Mouse (Mus musculus): ENCODE results near the gene Wdr95. TPM values are rescaled to one million over a fixed set of nuclear protein-coding genes. Genes with fewer than 3 reads are reported as not detected.

The Wdr95 gene
- polyA plus RNA-seq (2014; fragmentation: Nextera tagmentation; extraction: Ambion mirVana): 0.24 and 0.73 TPM in 2 replicates

DNA sequence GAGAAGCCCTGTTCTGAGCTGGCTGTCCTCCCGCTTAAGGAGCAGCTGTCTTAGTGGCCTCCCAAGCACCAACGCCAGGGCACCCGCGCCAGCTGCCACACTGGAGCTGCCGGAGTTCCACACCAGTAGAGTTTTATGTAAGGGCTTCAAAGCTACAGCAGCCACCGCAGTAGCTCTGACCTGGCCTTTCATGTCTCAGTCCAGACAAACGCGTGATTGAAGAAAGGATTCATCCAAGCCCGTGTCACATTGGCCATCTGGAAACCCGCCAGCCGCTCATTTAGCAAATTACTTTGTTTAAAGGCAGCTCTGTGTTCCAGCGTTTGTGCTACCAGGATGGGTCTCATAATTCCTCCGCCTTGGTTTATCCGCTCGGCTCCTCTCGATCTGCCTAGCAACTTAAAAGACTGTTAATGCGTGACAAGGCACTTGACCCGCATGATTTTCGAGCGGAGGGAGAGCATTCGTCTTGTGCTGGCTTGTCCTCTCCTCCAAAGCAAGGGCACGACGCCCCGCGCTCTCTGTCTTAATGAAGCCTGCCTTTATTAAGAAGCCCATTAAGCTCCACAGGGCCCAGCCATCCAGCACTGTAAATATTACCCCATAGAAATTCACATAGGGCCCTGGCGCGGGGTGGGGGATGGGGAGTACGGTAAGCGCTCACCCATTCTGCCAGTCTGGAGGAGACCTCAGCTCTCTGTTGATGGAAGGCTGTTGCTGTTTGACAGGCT is at the start of gene Wdr95:
Gene Wdr95 (plus strand): TSS at position 681 of the 731 bp plus-strand sequence.
- peaks cover 23% of the 10 kb centered on the region for H3K4me1 ChIP-seq (replicated peaks; ENCODE audit: control insufficient read depth, insufficient read depth, low read length)
- peak within 1 kb of the TSS; percentile 45 for H3K9ac ChIP-seq (ENCODE audit: low read length)
- H3K4me2 ChIP-seq (ENCODE audit: low read depth, low read length, severe bottlenecking): peak within 1 kb of the TSS; percentile 22; the same call in 1 of the 2 replicates
- no peak within 1 kb of the TSS for H3K4me3 ChIP-seq (ENCODE audit: low read depth, low read length)
- peak; percentile 71 for ATAC-seq (replicated peaks; ENCODE audit: low FRiP score)
- no peaks in the 10 kb centered on the region for H3K36me3 ChIP-seq (ENCODE audit: control insufficient read depth, insufficient read depth, low read length)
- peak; percentile 85 for DNase-seq (ENCODE audit: low spot score)
- WGBS: 30% methylated on average over 29 of the region's 29 CpGs
- H3K9me3 ChIP-seq (ENCODE audit: control insufficient read depth, low read length): no peaks in the 10 kb centered on the region
- H3K27me3 ChIP-seq (ENCODE audit: control insufficient read depth, insufficient read depth, low read length): no peaks in the 10 kb centered on the region
- H3K27ac ChIP-seq (ENCODE audit: low read depth, low read length): peak within 1 kb of the TSS; percentile 87

DNA sequence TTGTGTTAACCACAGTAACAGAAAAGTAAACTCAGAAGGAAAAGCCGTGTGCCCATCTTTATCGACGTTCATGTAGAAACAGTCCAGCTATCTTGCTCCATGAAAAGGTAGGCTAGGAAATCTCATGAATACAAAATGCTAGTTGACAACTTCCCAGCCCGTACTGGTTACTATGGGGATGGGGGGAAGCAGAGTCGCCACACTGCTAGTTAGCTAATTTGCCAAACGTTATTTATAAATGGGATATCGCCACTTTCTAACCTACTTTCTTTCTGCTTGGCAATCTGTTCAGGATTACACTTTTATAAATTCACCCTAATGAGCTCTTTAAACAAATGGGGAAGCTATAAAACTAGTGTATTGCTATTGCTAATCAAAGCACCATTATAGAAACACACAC is 46.6 kb upstream of the Wdr95 start:
- Histone ChIP-seq H3K36me3 (ENCODE audit: control insufficient read depth, insufficient read depth, low read length) (no peaks in the 10 kb centered on the region), H3K27me3 (ENCODE audit: control insufficient read depth, insufficient read depth, low read length) (no peaks in the 10 kb centered on the region), H3K4me1 (replicated peaks; ENCODE audit: control insufficient read depth, insufficient read depth, low read length) (0 out of 2 replicates have a peak, but pooled peaks cover 2% of the 10 kb centered on the region), H3K4me2 (ENCODE audit: low read depth, low read length, severe bottlenecking) (no peak overlapping the region), H3K4me3 (ENCODE audit: low read depth, low read length) (no peak overlapping the region), H3K9ac (ENCODE audit: low read length) (no peak overlapping the region), H3K27ac (ENCODE audit: low read depth, low read length) (no peak overlapping the region), H3K9me3 (ENCODE audit: control insufficient read depth, low read length) (no peaks in the 10 kb centered on the region)
- 90% methylated on average over 7 of the region's 7 CpGs for WGBS
- no peak for ATAC-seq (replicated peaks; ENCODE audit: low FRiP score)
- DNase-seq (ENCODE audit: low spot score): no peak

DNA sequence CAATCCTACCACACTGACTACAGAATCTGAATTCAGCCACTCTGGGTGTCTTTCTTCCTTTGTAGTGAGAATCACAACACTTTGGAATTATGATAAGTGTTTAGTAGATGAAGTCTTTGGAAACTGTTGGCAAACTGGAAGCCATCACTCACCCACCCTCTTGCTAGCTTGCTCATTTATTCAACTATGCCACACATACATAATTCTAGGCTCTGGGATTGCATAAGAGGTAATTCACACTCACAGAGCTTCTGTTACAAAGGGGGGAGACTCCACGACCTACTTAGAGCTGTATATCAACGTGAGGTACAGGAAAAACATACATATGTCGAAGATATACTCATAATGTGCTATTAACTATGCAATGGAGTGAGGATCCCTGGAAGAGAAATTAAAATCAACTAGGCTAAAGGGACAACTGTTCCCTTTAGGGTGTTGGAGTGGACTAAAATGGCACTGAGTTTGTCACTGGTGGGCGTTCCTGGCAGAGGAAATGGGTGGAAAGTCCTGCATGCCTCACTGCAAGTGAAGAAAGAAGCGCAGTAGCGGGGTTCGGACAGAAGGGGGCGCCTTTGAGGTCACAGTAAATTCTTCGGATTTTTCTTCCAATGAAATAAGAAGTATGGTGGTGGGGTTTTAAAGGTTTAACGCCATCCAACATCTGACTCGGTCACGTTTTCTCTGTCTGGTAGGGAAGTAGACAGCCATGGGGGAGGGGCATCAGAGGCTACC is 45.0 kb upstream of the Wdr95 start:
- DNase-seq (ENCODE audit: low spot score) (no peak), ATAC-seq (replicated peaks; ENCODE audit: low FRiP score) (no peak)
- Histone ChIP-seq H3K27ac (ENCODE audit: low read depth, low read length) (no peak overlapping the region), H3K9me3 (ENCODE audit: control insufficient read depth, low read length) (no peaks in the 10 kb centered on the region), H3K4me3 (ENCODE audit: low read depth, low read length) (no peak overlapping the region), H3K4me2 (ENCODE audit: low read depth, low read length, severe bottlenecking) (no peak overlapping the region), H3K4me1 (replicated peaks; ENCODE audit: control insufficient read depth, insufficient read depth, low read length) (peaks cover 8% of the 10 kb centered on the region), H3K36me3 (ENCODE audit: control insufficient read depth, insufficient read depth, low read length) (no peaks in the 10 kb centered on the region), H3K27me3 (ENCODE audit: control insufficient read depth, insufficient read depth, low read length) (no peaks in the 10 kb centered on the region), H3K9ac (ENCODE audit: low read length) (no peak overlapping the region)
- WGBS: 64% methylated on average over 12 of the region's 12 CpGs

DNA sequence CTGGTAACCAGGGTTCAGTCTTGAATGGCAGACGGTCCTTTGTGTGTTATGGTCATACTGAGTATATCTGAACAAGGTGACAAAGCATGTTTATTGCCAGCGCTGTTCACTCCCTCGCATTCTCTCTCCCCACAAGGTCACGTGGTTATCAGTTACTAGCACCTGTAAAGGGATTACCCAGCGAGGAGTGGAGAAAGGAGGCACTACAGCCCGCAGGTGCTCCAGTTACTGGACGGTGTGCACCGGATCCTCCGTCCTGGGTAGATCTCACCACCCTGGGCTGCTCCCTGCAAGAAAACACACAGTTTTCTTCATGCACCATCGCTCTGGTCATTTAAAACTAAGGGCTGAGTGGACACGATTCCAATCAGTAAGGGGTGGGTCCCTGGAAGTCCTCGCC is 44.2 kb upstream of the Wdr95 start:
- no peak for DNase-seq (ENCODE audit: low spot score)
- H3K36me3 ChIP-seq (ENCODE audit: control insufficient read depth, insufficient read depth, low read length): no peaks in the 10 kb centered on the region
- WGBS: 81% methylated on average over 12 of the region's 12 CpGs
- peaks cover 11% of the 10 kb centered on the region for H3K4me1 ChIP-seq (replicated peaks; ENCODE audit: control insufficient read depth, insufficient read depth, low read length)
- H3K9ac ChIP-seq (ENCODE audit: low read length): no peak overlapping the region
- no peak overlapping the region for H3K4me3 ChIP-seq (ENCODE audit: low read depth, low read length)
- no peak overlapping the region for H3K4me2 ChIP-seq (ENCODE audit: low read depth, low read length, severe bottlenecking)
- ATAC-seq (replicated peaks; ENCODE audit: low FRiP score): no peak
- no peaks in the 10 kb centered on the region for H3K9me3 ChIP-seq (ENCODE audit: control insufficient read depth, low read length)
- H3K27ac ChIP-seq (ENCODE audit: low read depth, low read length): no peak overlapping the region
- no peaks in the 10 kb centered on the region for H3K27me3 ChIP-seq (ENCODE audit: control insufficient read depth, insufficient read depth, low read length)

DNA sequence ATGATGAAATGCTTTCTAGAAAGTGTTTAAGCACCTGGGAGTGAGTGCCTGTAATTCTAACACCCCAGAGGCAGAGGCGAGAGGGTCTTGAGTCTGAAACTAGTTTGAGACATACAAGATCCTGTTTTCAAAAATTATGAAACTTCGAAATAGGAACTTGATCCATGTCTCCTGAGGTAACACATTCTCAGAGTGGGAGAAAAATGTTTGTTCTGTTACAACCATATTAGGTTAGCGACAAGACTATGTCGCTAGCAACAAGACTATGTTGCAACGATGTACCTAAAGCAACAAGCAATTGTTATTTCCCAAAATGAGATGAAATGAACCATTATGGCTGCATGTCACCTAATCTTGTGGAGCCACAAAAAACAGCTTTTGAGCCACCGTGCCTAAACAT is 43.0 kb upstream of the Wdr95 start:
- Histone ChIP-seq H3K27ac (ENCODE audit: low read depth, low read length) (no peak overlapping the region), H3K4me2 (ENCODE audit: low read depth, low read length, severe bottlenecking) (no peak overlapping the region), H3K9ac (ENCODE audit: low read length) (no peak overlapping the region), H3K36me3 (ENCODE audit: control insufficient read depth, insufficient read depth, low read length) (no peaks in the 10 kb centered on the region), H3K27me3 (ENCODE audit: control insufficient read depth, insufficient read depth, low read length) (no peaks in the 10 kb centered on the region), H3K4me3 (ENCODE audit: low read depth, low read length) (no peak overlapping the region), H3K4me1 (replicated peaks; ENCODE audit: control insufficient read depth, insufficient read depth, low read length) (peaks cover 12% of the 10 kb centered on the region), H3K9me3 (ENCODE audit: control insufficient read depth, low read length) (no peaks in the 10 kb centered on the region)
- ATAC-seq (replicated peaks; ENCODE audit: low FRiP score) (no peak), DNase-seq (ENCODE audit: low spot score) (no peak)
- 89% methylated on average over 6 of the region's 6 CpGs for WGBS

DNA sequence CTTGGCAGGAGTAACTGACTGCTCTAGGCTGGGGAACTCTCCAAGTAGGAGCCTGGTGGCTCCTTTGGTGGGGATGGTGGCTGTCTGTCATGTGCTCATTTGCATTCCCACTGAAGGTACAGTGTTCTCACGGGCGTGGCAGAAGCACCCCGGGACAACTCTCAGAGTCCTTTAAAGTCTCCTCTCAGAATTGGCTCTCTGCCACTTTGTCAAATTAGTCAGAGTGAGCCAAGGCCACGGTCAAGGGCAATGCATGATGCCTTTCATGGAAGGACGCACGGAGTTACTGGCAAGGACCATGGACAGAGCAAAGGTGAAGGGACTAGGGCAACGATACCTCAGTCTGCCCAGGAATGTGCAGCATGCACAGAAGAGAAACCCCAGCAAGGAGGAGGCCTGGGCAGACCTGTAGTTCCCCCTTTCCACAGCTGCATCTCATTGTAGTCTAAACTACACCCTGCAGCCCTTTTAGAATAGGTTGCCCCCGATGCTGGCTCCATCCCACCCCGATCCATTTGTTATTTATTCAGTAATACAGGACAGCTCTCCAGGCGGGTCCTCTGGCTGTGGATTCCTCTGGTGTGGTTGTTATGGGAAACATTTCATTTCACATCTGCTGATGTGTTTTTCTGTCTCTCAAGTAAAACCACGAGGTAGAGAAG is 40.0 kb upstream of the Wdr95 start:
- Histone ChIP-seq H3K27me3 (ENCODE audit: control insufficient read depth, insufficient read depth, low read length) (no peaks in the 10 kb centered on the region), H3K36me3 (ENCODE audit: control insufficient read depth, insufficient read depth, low read length) (no peaks in the 10 kb centered on the region), H3K4me1 (replicated peaks; ENCODE audit: control insufficient read depth, insufficient read depth, low read length) (peaks cover 12% of the 10 kb centered on the region), H3K27ac (ENCODE audit: low read depth, low read length) (peak overlapping the region; percentile 84), H3K4me3 (ENCODE audit: low read depth, low read length) (no peak overlapping the region), H3K4me2 (ENCODE audit: low read depth, low read length, severe bottlenecking) (0 out of 2 replicates have a peak overlapping the region, but pooled peaks have one; percentile 19), H3K9me3 (ENCODE audit: control insufficient read depth, low read length) (no peaks in the 10 kb centered on the region), H3K9ac (ENCODE audit: low read length) (no peak overlapping the region)
- WGBS: 30% methylated on average over 11 of the region's 11 CpGs
- DNase-seq (ENCODE audit: low spot score) (peak; percentile 56), ATAC-seq (replicated peaks; ENCODE audit: low FRiP score) (peak; percentile 67)

DNA sequence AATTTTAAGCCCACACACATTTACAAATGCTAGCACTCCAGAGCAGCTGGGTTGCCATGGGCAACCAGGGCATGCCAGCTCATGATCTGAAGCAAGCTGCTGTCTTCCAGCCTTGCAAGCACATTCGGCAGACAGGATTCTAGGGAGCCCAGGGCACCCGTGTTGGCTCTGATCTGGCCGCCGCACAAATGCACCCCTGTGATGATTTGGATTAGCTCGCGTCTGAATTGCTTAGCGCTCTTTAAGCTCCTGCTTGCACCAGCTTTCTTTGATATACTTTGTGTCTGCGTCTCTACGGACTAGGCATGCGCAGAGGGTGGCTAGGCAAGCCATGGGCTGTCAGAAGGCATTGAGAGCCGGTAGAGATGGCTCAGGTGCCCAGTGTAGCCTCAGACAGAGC is 39.3 kb upstream of the Wdr95 start:
- 32% methylated on average over 11 of the region's 11 CpGs for WGBS
- ATAC-seq (replicated peaks; ENCODE audit: low FRiP score) (peak; percentile 83), DNase-seq (ENCODE audit: low spot score) (peak; percentile 78)
- Histone ChIP-seq H3K4me3 (ENCODE audit: low read depth, low read length) (no peak overlapping the region), H3K4me2 (ENCODE audit: low read depth, low read length, severe bottlenecking) (peak overlapping the region; percentile 40), H3K36me3 (ENCODE audit: control insufficient read depth, insufficient read depth, low read length) (no peaks in the 10 kb centered on the region), H3K27ac (ENCODE audit: low read depth, low read length) (peak overlapping the region; percentile 84), H3K9me3 (ENCODE audit: control insufficient read depth, low read length) (no peaks in the 10 kb centered on the region), H3K27me3 (ENCODE audit: control insufficient read depth, insufficient read depth, low read length) (no peaks in the 10 kb centered on the region), H3K4me1 (replicated peaks; ENCODE audit: control insufficient read depth, insufficient read depth, low read length) (peaks cover 12% of the 10 kb centered on the region), H3K9ac (ENCODE audit: low read length) (peak overlapping the region; percentile 30)

DNA sequence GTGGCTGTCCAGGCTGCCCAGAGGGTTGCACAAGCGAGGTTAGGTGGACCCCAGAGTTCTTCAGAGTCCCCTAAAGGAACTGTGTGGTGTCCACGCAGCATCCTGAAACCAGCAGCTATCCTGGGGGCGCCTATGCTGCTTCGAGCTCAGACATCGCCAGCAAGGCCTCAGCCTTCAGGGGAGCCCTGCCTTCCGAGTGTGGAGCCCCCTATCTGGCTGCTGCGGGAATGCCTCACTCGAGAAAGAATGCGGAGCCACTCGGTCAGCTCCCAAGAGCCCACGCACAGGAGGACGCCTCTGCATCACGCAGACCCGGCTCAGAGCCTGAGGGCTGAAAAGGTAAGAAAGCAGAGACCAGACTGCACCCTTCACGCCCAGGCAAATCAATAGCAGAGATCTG is 38.2 kb upstream of the Wdr95 start:
- no peak overlapping the region for H3K27ac ChIP-seq (ENCODE audit: low read depth, low read length)
- 59% methylated on average over 15 of the region's 15 CpGs for WGBS
- DNase-seq (ENCODE audit: low spot score): no peak
- H3K9ac ChIP-seq (ENCODE audit: low read length): no peak overlapping the region
- peaks cover 10% of the 10 kb centered on the region for H3K4me1 ChIP-seq (replicated peaks; ENCODE audit: control insufficient read depth, insufficient read depth, low read length)
- H3K4me2 ChIP-seq (ENCODE audit: low read depth, low read length, severe bottlenecking): no peak overlapping the region
- H3K4me3 ChIP-seq (ENCODE audit: low read depth, low read length): no peak overlapping the region
- H3K9me3 ChIP-seq (ENCODE audit: control insufficient read depth, low read length): no peaks in the 10 kb centered on the region
- ATAC-seq (replicated peaks; ENCODE audit: low FRiP score): no peak
- no peaks in the 10 kb centered on the region for H3K36me3 ChIP-seq (ENCODE audit: control insufficient read depth, insufficient read depth, low read length)
- H3K27me3 ChIP-seq (ENCODE audit: control insufficient read depth, insufficient read depth, low read length): no peaks in the 10 kb centered on the region
